Mouse (Mus musculus) E14TG2a.4 (cell line): Measurements from ENCODE around the gene Tmem220.

Source experiments
- CTCF ChIP-seq: conservative IDR thresholded peaks from 2 replicates; pipeline ENCODE4 v1.5.1; 2014; ENCODE audit warnings: low read length
- NANOG ChIP-seq: IDR thresholded peaks from 2 replicates; pipeline ENCODE4 v1.6.1; 2014; ENCODE audit warnings: borderline replicate concordance, low read length, mixed read lengths

GRCm38 (mm10) chr11:66975606-66976330, 49.2 kb upstream of the Tmem220 start:
- no peak for TF ChIP-seq CTCF
- TF ChIP-seq NANOG = no peak
